Mouse (Mus musculus) liver, embryonic 14.5 days (tissue): ENCODE data around the gene Cmtm5.

Experiments used
- CTCF ChIP-seq: IDR thresholded peaks from 2 replicates; pipeline ENCODE4 v1.5.1; 2016; ENCODE audit warnings: antibody characterized with exemption, low read depth, control low read depth
- EP300 ChIP-seq: IDR thresholded peaks from 2 replicates; pipeline ENCODE4 v1.6.1; 2016; ENCODE audit warnings: antibody characterized with exemption, low read depth

DNA sequence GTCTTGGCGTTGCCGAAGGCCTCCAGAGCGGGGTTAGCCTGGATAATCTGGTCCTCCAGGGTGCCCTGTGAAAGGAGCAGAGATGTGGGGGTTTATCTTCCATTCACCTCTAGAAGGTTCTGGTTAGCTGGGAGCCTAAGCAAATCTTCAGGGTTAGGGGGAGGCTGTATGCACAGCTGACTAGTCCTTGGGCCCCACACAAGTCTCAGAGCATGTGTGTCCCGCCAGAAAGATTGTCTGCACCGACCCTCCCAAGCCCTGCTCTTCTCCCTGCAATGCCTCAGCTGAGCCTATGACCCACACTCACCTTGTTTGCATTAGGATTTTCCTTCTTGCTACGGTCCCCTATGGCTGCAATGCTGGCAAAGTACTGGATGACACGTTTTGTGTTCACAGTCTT lies 26.7 kb downstream of the Cmtm5 start:
- TF ChIP-seq CTCF (no peak), EP300 (no peak)
